Mouse (Mus musculus) liver, adult (tissue): ENCODE results near the gene Oprl1.

Source experiments
- GATA4 ChIP-seq: IDR thresholded peaks from 2 replicates; pipeline ENCODE4 v1.6.1; 2014; ENCODE audit warnings: mild to moderate bottlenecking, low read length; ENCODE audit not compliant: insufficient replicate concordance

Oprl1 gene

GRCm38 (mm10) chr2:181714903-181715326 lies at the start of gene Oprl1:
Oprl1 (plus strand) TSS chr2:181715016.
- no peak for TF ChIP-seq GATA4

- TF ChIP-seq GATA4 = no peak
Measured at GRCm38 (mm10) chr2:181670285-181670912, 44.4 kb upstream of the Oprl1 start.

- no peak for TF ChIP-seq GATA4
Measured at GRCm38 (mm10) chr2:181670913-181671311, 43.9 kb upstream of the Oprl1 start.

- TF ChIP-seq GATA4 = peak; percentile 76; the same call in 1 of the 2 replicates
Measured at GRCm38 (mm10) chr2:181671326-181671725, 43.5 kb upstream of the Oprl1 start, which contains the start of gene Sox18. Sox18 (minus strand) TSS chr2:181671640.

- TF ChIP-seq GATA4 = no peak
Measured at GRCm38 (mm10) chr2:181671984-181672383, 42.8 kb upstream of the Oprl1 start.

- no peak for TF ChIP-seq GATA4
Measured at GRCm38 (mm10) chr2:181673501-181673900, 41.3 kb upstream of the Oprl1 start.

- TF ChIP-seq GATA4 = no peak
Measured at GRCm38 (mm10) chr2:181674934-181675333, 39.9 kb upstream of the Oprl1 start.

- peak; percentile 22; the same call in 1 of the 2 replicates for TF ChIP-seq GATA4
Measured at GRCm38 (mm10) chr2:181675454-181675853, 39.4 kb upstream of the Oprl1 start.

- no peak for TF ChIP-seq GATA4
Measured at GRCm38 (mm10) chr2:181676424-181676823, 38.4 kb upstream of the Oprl1 start.

- no peak for TF ChIP-seq GATA4
Measured at GRCm38 (mm10) chr2:181677096-181677754, 37.6 kb upstream of the Oprl1 start.

GRCm38 (mm10) chr2:181677755-181678098 lies 37.1 kb upstream of the Oprl1 start:
- no peak for TF ChIP-seq GATA4

- TF ChIP-seq GATA4 = no peak
Measured at GRCm38 (mm10) chr2:181678780-181679179, 36.0 kb upstream of the Oprl1 start.

GRCm38 (mm10) chr2:181679951-181680715 lies 34.7 kb upstream of the Oprl1 start, which contains the start of gene Tcea2:
Tcea2 (plus strand) TSS chr2:181680310.
- TF ChIP-seq GATA4 = no peak; the same call in 1 of the 2 replicates

- no peak for TF ChIP-seq GATA4
Measured at GRCm38 (mm10) chr2:181680716-181681117, 34.1 kb upstream of the Oprl1 start.

- no peak for TF ChIP-seq GATA4
Measured at GRCm38 (mm10) chr2:181681978-181682377, 32.8 kb upstream of the Oprl1 start.

GRCm38 (mm10) chr2:181683381-181683780 lies 31.4 kb upstream of the Oprl1 start:
- TF ChIP-seq GATA4 = no peak

GRCm38 (mm10) chr2:181684713-181685112 lies 30.1 kb upstream of the Oprl1 start:
- no peak for TF ChIP-seq GATA4
